Mouse (Mus musculus) spleen, postnatal 14 days (tissue): ENCODE data around the gene Ehd3.

Source experiments
- DNase-seq, 2 experiments: peaks; one replicate each; pipeline ENCODE4 v3.0.0; 2021 to 2022; ENCODE audit warnings: low spot score in 2 of 2

Gene Ehd3

GRCm38 (mm10) chr17:73803521-73804184 lies at the start of gene Ehd3:
TSS of gene Ehd3 (plus strand) at chr17:73804134.
- no peak for DNase-seq

DNA sequence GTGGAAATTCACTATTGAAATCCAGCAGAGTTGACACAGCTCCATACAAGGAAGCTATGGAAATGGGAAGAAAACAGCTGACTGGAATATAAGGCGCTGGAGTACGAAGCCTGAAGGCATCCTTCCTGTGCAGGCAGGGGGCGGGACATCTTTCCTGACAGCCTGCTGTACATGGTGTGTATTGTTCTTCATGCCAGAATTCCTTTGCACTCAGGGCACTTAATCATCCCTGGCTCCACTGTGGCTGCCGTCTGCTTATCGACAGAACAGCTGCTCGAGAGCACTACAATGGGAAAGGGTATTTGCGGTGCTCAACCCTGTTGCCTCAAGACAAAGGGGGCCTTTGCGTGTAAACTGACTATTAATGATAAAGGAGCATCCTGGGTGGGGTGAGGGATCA lies 33.0 kb upstream of the Ehd3 start:
- DNase-seq: no peak

DNA sequence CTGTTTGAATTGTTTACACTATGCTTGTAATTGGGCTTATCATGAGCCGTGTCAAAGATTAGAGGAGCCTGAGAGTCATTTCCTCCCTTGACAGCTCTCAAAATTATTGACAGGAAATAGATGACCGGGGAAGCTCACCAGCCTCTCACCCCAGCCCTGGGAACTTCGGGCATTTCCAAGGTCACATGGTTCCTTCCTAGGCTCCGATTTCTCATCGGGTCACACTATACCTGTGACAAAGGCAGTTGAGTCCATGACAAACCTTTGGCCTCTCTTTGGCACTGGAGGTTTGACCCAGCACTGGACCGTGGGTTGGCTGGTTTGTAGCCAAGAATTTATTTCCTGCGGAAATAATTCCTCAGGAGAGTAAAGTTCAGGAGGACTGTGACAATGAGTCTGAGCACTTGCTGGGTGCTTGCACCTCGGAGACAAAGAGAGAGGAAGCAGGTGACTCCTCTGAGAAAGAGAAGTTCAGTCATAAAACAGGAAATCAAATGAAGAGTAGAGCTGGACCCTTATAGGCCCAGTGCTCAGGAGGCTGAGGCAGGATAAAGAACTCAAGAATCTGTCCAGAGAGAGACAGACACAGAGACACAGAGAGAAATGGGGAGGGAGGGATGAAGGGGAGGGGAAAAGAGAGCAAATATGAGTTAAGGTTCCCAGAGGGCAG lies 17.2 kb upstream of the Ehd3 start:
- DNase-seq: no peak

- DNase-seq: no peak
Observed at GRCm38 (mm10) chr17:73790284-73791020, 13.5 kb upstream of the Ehd3 start.

DNA sequence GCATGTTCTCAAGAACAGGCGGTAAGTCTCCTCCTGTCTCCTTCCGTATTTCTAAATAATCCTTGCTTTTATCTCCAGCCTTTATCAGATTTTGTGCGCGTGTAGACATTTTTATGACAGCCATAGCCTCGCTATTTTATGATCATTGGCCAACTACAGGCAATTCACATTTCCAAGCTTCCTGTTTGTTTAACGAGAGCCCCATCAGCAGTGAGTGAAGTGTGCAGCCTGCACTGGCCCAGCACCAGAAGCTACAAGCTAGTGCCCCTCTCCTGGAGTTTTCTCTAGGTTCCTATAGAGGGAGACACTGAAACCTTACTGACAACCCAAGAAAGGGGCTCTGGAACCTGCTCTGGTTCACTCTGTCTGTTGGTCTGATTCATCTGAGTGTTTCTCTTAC lies 7.1 kb upstream of the Ehd3 start:
- no peak for DNase-seq

DNA sequence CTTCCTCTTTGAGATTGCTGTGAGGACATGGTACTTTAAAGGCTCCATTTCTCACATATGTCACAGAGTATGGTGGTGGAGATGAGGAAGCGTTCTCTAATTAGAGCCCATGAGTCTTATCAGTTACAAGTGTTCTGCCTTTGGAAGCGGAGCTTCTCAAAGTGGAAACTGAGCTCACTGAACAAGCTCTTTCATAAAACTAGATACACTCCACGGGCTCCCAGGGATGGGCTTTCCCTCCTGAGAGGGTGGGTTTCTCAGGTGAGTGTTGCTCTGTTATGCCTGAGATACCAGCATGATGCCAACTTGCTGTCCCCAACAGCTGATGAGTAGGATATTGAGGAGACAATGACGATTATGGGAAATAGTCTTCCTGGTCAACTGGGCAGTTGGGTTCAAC lies 6.2 kb upstream of the Ehd3 start:
- no peak for DNase-seq

GRCm38 (mm10) chr17:73804592-73805271 lies 798 bp downstream of the Ehd3 start:
- DNase-seq: peak; percentile 59 to 66

DNA sequence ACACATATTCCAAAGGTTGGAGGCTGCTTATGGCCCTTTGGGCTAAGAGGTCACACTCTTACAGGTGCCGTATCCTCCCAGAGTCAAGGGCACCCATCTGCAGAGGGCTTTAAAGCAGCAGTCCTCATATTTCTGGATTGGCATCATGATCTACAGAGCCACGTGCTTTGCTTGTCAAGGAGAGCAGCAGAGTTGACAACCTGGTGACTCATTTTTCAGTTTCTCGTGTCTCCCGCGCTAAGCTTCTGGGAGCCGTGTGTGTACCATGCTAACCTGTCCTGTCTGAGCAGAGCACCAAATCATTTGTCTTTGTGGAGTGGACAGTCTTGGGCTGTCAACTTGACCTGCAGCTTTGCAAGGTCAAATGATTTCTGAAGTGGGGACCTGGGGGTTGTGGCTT lies 2.4 kb downstream of the Ehd3 start:
- no peak for DNase-seq

DNA sequence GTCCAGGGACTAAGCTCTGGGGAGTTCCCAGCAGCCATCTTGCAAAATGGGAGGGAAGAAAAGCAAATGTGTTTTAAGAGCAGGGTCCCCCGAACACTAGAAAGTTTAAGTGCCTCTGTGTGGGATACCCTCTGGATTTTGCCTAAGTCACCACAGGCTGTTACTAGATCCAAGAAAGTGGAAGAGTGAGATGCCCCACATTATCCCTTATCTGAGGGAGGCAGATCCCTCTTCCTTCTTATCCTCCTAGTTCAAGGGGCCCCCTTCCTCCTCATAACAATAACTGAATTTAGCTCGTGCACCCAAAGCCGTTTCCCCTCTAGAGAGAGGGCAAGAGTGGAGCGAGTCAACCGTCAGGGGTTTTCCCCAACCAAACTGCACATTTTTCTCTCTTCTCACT lies 3.3 kb downstream of the Ehd3 start:
- DNase-seq: no peak

DNA sequence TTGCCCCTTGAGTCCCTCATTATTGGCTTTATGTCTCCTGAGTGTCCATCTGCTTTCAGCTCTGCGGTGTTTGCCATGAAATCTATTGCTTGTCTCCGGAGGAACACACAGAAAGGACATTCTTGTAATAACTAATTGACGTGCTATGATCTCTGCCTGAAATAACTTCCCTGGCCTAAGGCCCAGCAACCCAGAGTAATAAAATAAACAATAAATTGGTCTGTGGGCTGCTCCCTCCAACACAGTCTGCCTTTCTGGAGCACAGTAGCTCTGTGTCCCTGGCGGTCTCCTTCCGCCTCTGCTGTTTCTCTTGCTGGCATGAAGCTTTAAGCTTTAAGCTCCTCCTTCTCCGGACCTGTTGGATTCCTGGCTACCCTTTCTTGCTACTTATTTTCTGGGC lies 4.5 kb downstream of the Ehd3 start:
- no peak for DNase-seq

DNA sequence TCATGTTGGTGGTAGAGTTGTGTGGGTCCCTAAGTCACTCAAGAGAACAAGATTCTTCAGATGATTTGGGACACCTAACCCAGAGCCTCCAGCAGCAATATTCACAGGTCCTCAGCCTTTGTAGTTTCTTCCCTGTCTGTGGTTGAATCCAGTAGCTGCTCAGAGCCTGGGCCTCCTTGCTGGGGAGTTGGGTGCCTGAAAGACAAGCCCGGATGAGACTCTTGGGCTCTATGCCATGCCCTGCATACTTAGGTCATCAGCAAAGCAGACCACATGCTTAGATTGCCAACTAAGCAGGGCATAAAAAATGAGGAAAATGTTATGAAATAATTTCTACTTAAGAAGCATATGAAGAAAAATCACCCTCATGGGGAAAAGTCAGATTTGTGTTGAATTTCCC lies 6.9 kb downstream of the Ehd3 start:
- DNase-seq: no peak

DNA sequence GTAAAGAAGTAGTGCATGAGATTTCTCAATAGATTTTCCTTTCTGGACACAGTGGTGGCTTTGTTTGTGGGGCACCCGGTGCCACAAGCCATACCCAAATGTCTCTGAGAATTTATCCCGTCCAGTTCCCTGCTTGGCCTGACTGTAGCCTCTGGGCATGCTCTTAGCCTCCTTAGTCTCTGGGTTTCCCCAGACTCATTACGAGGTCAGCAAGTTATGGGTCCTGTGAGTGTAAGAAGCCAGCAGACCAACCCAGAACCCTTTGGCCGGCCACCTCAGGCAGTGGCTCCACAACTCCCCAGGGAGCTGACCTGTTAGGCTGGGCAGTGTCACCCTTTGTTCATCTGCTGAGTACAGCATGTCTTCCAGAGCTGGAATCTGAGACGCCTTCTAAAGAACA lies 7.6 kb downstream of the Ehd3 start:
- DNase-seq: no peak

DNA sequence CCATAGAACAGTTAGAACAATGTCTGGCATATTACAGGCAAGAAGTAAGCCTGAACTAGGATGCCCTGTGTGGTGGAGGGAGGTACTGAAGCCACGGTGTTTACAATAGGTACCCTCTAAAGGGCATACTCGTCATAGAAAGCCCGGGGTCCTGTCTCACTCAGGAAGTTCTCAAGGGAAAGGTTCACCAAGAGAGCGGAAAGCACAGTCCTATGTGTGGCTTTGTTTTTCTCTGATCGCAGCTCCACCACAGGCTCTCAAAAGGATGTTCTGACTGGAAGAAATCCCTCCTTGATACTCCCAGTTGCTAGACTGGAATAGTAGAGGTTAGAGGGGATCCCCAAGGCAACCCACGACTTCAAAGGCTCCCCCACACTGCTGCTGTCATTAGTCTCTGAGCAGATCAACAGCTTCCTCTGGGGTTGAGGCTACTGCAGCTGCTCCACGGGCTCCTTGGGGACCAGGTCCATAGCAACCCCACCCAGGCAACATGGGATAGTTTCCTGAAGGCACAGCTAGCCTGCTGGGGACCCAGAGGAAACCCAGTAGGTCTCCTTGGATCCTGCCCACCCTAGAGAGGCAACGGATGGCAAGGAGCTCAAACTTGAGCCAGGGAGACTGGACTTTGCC lies 9.2 kb downstream of the Ehd3 start:
- DNase-seq: peak in 1 of 2 experiments; percentile 19

GRCm38 (mm10) chr17:73814500-73815190 lies 10.7 kb downstream of the Ehd3 start:
- no peak for DNase-seq

- DNase-seq: no peak
Observed at GRCm38 (mm10) chr17:73817697-73818380, 13.9 kb downstream of the Ehd3 start.

DNA sequence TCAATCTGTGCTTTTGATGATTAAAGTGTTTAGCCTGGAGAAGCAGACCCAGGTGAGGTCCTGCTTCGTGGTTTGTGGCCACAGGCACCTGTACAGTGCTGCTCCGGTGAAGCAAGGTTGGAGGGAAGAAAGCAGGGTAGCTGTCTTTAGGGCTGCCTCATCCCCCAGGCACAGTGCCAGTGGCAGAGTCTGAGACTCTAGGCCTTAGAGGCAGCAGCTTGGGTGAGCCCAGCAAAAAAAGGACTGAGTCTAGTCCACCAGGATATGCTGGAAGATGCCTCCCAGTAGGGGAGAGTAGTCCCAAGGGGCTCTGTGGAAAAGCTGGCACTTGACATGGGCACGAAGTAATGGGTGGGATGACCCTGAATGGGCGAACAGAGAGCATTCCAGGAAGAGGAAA lies 15.0 kb downstream of the Ehd3 start:
- no peak for DNase-seq

DNA sequence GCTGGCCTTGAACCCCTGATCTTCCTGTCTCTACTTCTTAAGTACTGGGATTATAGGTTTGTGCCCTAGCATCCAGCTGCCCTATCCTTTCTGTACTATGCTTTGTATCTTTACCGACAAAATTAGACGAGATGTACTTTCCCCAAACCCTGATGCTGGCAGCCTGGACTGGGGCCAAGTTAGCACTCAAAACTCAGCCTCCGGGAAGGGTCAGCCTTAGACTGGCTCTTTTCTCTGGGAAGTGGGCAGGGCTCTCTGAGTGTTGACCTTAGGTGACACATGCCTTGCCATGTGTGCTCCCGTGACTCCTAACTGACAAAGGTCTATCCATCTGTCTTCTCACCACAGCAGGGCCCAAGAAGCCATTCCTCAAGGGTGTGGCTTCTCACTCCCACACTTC lies 16.8 kb downstream of the Ehd3 start:
- DNase-seq: no peak

- DNase-seq: no peak
Observed at GRCm38 (mm10) chr17:73822255-73822654, 18.3 kb downstream of the Ehd3 start.

DNA sequence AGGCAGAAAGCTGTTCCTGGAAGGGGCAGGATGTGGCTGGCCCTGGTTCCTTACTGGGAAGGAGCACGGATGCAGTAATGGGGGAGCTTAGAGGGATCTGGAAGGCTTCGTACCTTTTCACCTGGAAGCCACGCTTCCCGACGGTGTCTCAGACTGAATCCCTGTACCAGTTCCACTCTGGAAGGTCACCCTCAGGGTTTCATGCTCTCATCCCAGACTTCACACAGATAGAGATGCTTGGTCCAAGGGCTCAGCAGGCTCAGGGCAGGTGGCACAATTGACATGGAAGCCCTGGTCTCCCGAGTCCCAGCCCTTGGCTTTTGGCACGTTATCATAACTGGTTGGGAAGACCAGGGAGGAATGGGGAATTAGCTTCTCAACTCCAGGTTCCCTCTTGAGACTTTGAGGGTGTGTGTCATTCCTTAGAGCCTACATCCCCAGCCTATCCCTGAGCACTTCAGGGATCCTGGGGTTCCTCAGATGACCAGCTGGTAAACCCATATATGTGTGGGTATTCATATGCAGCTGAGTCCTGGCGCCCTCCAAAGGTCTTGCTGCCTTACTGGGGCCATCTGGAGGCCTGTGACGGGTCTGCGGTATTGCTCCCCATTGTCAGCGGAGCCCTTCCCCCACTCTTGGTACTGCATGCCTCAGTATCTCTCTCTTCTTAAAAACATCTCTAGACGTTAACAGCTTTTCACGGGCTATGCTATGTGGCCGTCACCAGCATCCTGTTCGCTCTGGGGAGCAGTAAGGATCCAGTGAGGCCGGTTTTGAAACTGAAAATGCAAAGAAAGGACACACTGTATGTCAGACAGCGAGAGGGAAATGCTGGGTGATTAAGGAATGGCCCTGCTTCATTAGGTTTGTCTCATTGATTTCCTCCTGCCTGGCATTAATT lies 19.4 kb downstream of the Ehd3 start:
- no peak for DNase-seq

DNA sequence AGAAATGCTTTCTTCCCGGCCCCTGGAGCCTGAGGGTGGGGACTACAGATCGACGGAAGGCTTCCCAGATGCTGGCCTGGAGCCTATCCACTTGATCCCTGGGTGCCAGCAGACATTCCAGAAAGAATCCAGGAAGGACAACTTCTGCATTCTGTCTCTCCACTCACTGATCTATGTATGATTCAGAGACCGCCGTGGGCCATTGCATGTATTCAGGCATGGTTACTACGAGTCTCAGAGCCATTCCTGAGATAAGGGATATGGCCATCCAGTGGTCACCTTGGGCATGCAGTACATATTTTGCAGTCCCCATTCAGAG lies 20.0 kb downstream of the Ehd3 start:
- no peak for DNase-seq
